In genomic region chr2:114531010-114531756, GRCm38 (mm10) we compare ENCODE assay signal across 17 mouse cellular contexts.
"Had no signal": no experiment of that assay in that cellular context is flagged by ENCODE, and none has a peak within 500 bp of the region (broad histone marks: within the 10 kb centered on the region; RNA-seq: fewer than 3 reads in every experiment).

No protein-coding gene starts in this region.

- H3K4me3 ChIP-seq: liver, embryonic 13.5 days; liver, embryonic 15.5 days; midbrain, embryonic 10.5 days; midbrain, embryonic 12.5 days; myocyte; neural tube, embryonic 13.5 days; stomach, embryonic 15.5 days had no signal

- H3K4me2 ChIP-seq: liver, embryonic 11.5 days; liver, embryonic 13.5 days; liver, embryonic 15.5 days; midbrain, embryonic 12.5 days; neural tube, embryonic 13.5 days; stomach, embryonic 15.5 days had no signal

- H3K36me3 ChIP-seq: liver, embryonic 13.5 days; liver, embryonic 15.5 days; midbrain, embryonic 12.5 days; stomach, embryonic 15.5 days had no signal

- DNase-seq: liver; liver, embryonic 13.5 days; liver, postnatal 0 days; midbrain, embryonic 14.5 days; right cerebral cortex, postnatal 14 days; thymus, adult 2 months; thymus, postnatal 25 days; thymus, postnatal 4 days had no signal

- H3K27ac ChIP-seq: liver, embryonic 13.5 days; liver, embryonic 15.5 days; midbrain, embryonic 10.5 days; midbrain, embryonic 12.5 days; neural tube, embryonic 13.5 days; stomach, embryonic 15.5 days; stomach, postnatal 0 days had no signal

- H3K9me3 ChIP-seq: liver, embryonic 13.5 days; liver, embryonic 15.5 days; midbrain, embryonic 10.5 days; midbrain, embryonic 12.5 days; neural tube, embryonic 13.5 days; stomach, embryonic 15.5 days had no signal

- ATAC-seq: liver, postnatal 0 days; midbrain, embryonic 16.5 days had no signal

- H3K4me1 ChIP-seq: midbrain, embryonic 10.5 days; midbrain, embryonic 12.5 days; neural tube, embryonic 13.5 days; stomach, embryonic 15.5 days had no signal

- H3K9ac ChIP-seq: liver, embryonic 13.5 days; liver, embryonic 15.5 days; liver, postnatal 0 days; midbrain, embryonic 12.5 days; neural tube, embryonic 13.5 days; stomach, embryonic 15.5 days had no signal

- H3K27me3 ChIP-seq: liver, embryonic 13.5 days; liver, embryonic 15.5 days; midbrain, embryonic 12.5 days; neural tube, embryonic 13.5 days; stomach, embryonic 15.5 days had no signal
